Comparison of ENCODE assay signal across 9 mouse cellular contexts in genomic region chr11:57426046-57426805, GRCm38 (mm10).
DNase-seq lines count a peak whose midpoint lies in the region; ATAC-seq lines count a peak whose summit lies in the region.
"Had no signal": no experiment of that assay in that cellular context is flagged by ENCODE, and none has a peak within 500 bp of the region (broad histone marks: within the 10 kb centered on the region; RNA-seq: fewer than 3 reads in every experiment).

No protein-coding gene starts in this region.

- no peaks in the 10 kb centered on the region for H3K4me1 ChIP-seq in forebrain, embryonic 11.5 days (replicated peaks; ENCODE audit: control insufficient read depth, insufficient read depth, low read length)
- no peaks in the 10 kb centered on the region for H3K4me1 ChIP-seq in forebrain, embryonic 14.5 days (ENCODE audit: control insufficient read depth, insufficient read depth, low read length)
- no peaks in the 10 kb centered on the region for H3K4me1 ChIP-seq in neural tube, embryonic 15.5 days

- no peak overlapping the region for H3K4me3 ChIP-seq in forebrain, embryonic 11.5 days (ENCODE audit: low read depth, low read length)
- no peak overlapping the region for H3K4me3 ChIP-seq in forebrain, embryonic 14.5 days (ENCODE audit: low read depth, low read length)
- H3K4me3 ChIP-seq in neural tube, embryonic 15.5 days (replicated peaks): no peak overlapping the region
- H3K4me3 ChIP-seq: megakaryocyte, embryonic 14.5 days had no signal

- no peaks in the 10 kb centered on the region for H3K27me3 ChIP-seq in forebrain, embryonic 11.5 days (ENCODE audit: control insufficient read depth, insufficient read depth, low read length)
- H3K27me3 ChIP-seq in forebrain, embryonic 14.5 days (replicated peaks; ENCODE audit: control insufficient read depth, insufficient read depth, low read length): no peaks in the 10 kb centered on the region
- no peaks in the 10 kb centered on the region for H3K27me3 ChIP-seq in neural tube, embryonic 15.5 days (replicated peaks)

- WGBS in forebrain, embryonic 11.5 days: 68% methylated on average over 12 of the region's 12 CpGs
- 66% methylated on average over 12 of the region's 12 CpGs for WGBS in forebrain, embryonic 14.5 days
- WGBS in neural tube, embryonic 15.5 days: 48% methylated on average over 12 of the region's 12 CpGs

- H3K36me3 ChIP-seq in forebrain, embryonic 11.5 days (ENCODE audit: control insufficient read depth, insufficient read depth, low read length): no peaks in the 10 kb centered on the region
- H3K36me3 ChIP-seq in forebrain, embryonic 14.5 days (ENCODE audit: control insufficient read depth, insufficient read depth, low read length): no peaks in the 10 kb centered on the region
- no peaks in the 10 kb centered on the region for H3K36me3 ChIP-seq in neural tube, embryonic 15.5 days

- H3K9ac ChIP-seq in forebrain, embryonic 11.5 days (ENCODE audit: low read length): no peak overlapping the region
- no peak overlapping the region for H3K9ac ChIP-seq in forebrain, embryonic 14.5 days (ENCODE audit: low read length)
- no peak overlapping the region for H3K9ac ChIP-seq in neural tube, embryonic 15.5 days (replicated peaks)

- no peak for ATAC-seq in forebrain, embryonic 11.5 days (replicated peaks; ENCODE audit: low FRiP score)
- no peak for ATAC-seq in forebrain, embryonic 14.5 days
- no peak for ATAC-seq in neural tube, embryonic 15.5 days (ENCODE audit: low FRiP score)

- no peaks in the 10 kb centered on the region for H3K9me3 ChIP-seq in forebrain, embryonic 11.5 days (ENCODE audit: control insufficient read depth, low read length)
- H3K9me3 ChIP-seq in forebrain, embryonic 14.5 days (replicated peaks; ENCODE audit: control insufficient read depth, low read length): no peaks in the 10 kb centered on the region
- H3K9me3 ChIP-seq in neural tube, embryonic 15.5 days (replicated peaks): no peaks in the 10 kb centered on the region
- H3K9me3 ChIP-seq: megakaryocyte, embryonic 14.5 days had no signal

- H3K4me2 ChIP-seq in forebrain, embryonic 11.5 days (ENCODE audit: low read depth, low read length, severe bottlenecking): no peak overlapping the region
- no peak overlapping the region for H3K4me2 ChIP-seq in forebrain, embryonic 14.5 days (ENCODE audit: low read length)
- H3K4me2 ChIP-seq in neural tube, embryonic 15.5 days: no peak overlapping the region

- H3K27ac ChIP-seq in forebrain, embryonic 11.5 days (ENCODE audit: low read depth, low read length): no peak overlapping the region
- H3K27ac ChIP-seq in forebrain, embryonic 14.5 days (ENCODE audit: low read depth, low read length): no peak overlapping the region
- no peak overlapping the region for H3K27ac ChIP-seq in neural tube, embryonic 15.5 days (replicated peaks)

- peak; percentile 63 for DNase-seq in forebrain, embryonic 11.5 days (ENCODE audit: low spot score)
- DNase-seq in forebrain, embryonic 14.5 days (ENCODE audit: low spot score): no peak
- DNase-seq in neural tube, embryonic 10.5 days (ENCODE audit: extremely low spot score, low spot score): peak; percentile 24
- DNase-seq in embryo, embryonic 11 days: peak; percentile 26
- peak; percentile 38 for DNase-seq in lung, postnatal 14 days
- DNase-seq in thymus, postnatal 25 days: peak; percentile 49
- no peak for DNase-seq in layer of hippocampus, adult 9-11 months

Comparison
In these comparisons a context has a peak if more than half of its experiments do, and no peak if none do; other contexts are left out.
1. DNase-seq: peak in forebrain, embryonic 11.5 days (single experiment), neural tube, embryonic 10.5 days (single experiment), embryo, embryonic 11 days (single experiment), lung, postnatal 14 days (single experiment) and thymus, postnatal 25 days (single experiment); none in forebrain, embryonic 14.5 days (single experiment) and layer of hippocampus, adult 9-11 months (single experiment).